Mouse (Mus musculus) ES-E14 (cell line): ENCODE results near the gene Hs6st3.

Experiments
- CHD2 ChIP-seq: IDR thresholded peaks from 2 replicates; pipeline ENCODE4 v1.6.1; 2014; ENCODE audit warnings: mild to moderate bottlenecking, low read depth, low read length, inconsistent platforms
- MAFK ChIP-seq: IDR thresholded peaks from 2 replicates; pipeline ENCODE4 v1.6.1; 2014; ENCODE audit warnings: mild to moderate bottlenecking, low read depth, low read length, inconsistent platforms; ENCODE audit not compliant: insufficient read depth
- ZC3H11A ChIP-seq: IDR thresholded peaks from 2 replicates; pipeline ENCODE4 v1.6.1; 2012; ENCODE audit warnings: low read depth, mild to moderate bottlenecking, inconsistent platforms, low read length, borderline replicate concordance

DNA sequence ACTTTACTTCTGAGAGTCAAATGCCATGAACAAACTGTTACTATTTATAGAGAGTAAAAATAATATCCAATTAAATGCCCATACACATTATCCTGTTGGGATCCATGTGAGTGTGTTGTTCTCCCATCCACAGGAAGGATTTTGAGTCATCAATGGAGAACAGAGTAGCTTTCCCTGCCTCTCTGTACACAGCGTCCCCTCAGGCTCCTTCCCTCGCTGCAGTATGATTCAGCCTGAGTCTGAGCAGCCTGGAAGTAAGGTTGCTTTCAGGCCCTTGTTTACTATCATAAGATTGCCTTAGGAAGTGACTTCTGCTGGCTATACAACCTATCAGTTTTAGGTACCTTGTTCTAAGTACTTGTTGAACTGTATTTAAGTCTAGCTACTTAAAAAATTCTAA is 14.9 kb downstream of the Hs6st3 start:
- TF ChIP-seq CHD2 = no peak
- TF ChIP-seq ZC3H11A = no peak
- no peak for TF ChIP-seq MAFK
